8 mouse cellular contexts compared by ENCODE assay signal in genomic region chr2:121456692-121457642, GRCm38 (mm10). TPM values are rescaled to one million over a fixed set of nuclear protein-coding genes. Genes with fewer than 3 reads are reported as not detected.
DNase-seq lines count a peak whose midpoint lies in the region; ATAC-seq and TF ChIP-seq lines count a peak whose summit lies in the region.

TSS of gene Serinc4 (minus strand) at chr2:121456781.

- H3K9ac ChIP-seq in hindbrain, embryonic 11.5 days (ENCODE audit: low read depth, low read length), result peak within 1 kb of the TSS; percentile 77

- H3K4me2 ChIP-seq in hindbrain, embryonic 11.5 days (replicated peaks; ENCODE audit: low read depth, low read length), result peak within 1 kb of the TSS; percentile 54

- no peaks in the 10 kb centered on the region for H3K9me3 ChIP-seq in hindbrain, embryonic 11.5 days (ENCODE audit: control insufficient read depth, low read length)

- TF ChIP-seq CTCF in Patski (IDR thresholded peaks at IDR 0.05), result no peak

- CTCF ChIA-PET in Patski (lab: Charles Lee), result no interaction called here

- no peaks in the 10 kb centered on the region for H3K4me1 ChIP-seq in hindbrain, embryonic 11.5 days (replicated peaks; ENCODE audit: control insufficient read depth, insufficient read depth, low read length)

- no peak for DNase-seq in Patski (ENCODE audit: low read depth, low spot score)
- DNase-seq in cerebellum, postnatal 10 days, result peak; percentile 88 to 90
- peak; percentile 61 to 86 for DNase-seq in frontal cortex, adult 2 months (ENCODE audit: extremely low spot score in 1 of 2, low spot score in 1 of 2)
- DNase-seq in hindbrain, embryonic 11.5 days (ENCODE audit: low spot score), result peak; percentile 88
- DNase-seq in layer of hippocampus, postnatal 10 days (ENCODE audit: low spot score in 2 of 2), result peak; percentile 77 to 82
- DNase-seq in lung, postnatal 10 days, result peak; percentile 92
- peak; percentile 76 for DNase-seq in ovary, postnatal 14 days (ENCODE audit: low spot score)
- peak; percentile 82 to 83 for DNase-seq in thymus, postnatal 10 days (ENCODE audit: low spot score in 2 of 2)

- ATAC-seq in Patski, result peak; percentile 70
- peak; percentile 92 for ATAC-seq in hindbrain, embryonic 11.5 days (ENCODE audit: low FRiP score)

- POLR2A ChIA-PET in Patski (lab: Charles Lee), result interaction anchor here (1.0 to 1.1 kb wide), 2 partner anchors 9 to 11 kb away, joined by 4 read pairs; no protein-coding TSS in a partner anchor

- in situ Hi-C loops in Patski (cut with MboI; ENCODE audit: low pct_unique_long_range_greater_than_20kb), result no loop called here

- no peaks in the 10 kb centered on the region for H3K27me3 ChIP-seq in Patski
- no peaks in the 10 kb centered on the region for H3K27me3 ChIP-seq in hindbrain, embryonic 11.5 days (ENCODE audit: control insufficient read depth, insufficient read depth, low read length)

- H3K27ac ChIP-seq in hindbrain, embryonic 11.5 days (ENCODE audit: low read depth, low read length), result peak within 1 kb of the TSS; percentile 56; the same call in 1 of the 2 replicates

- 5% methylated on average over 41 of the region's 41 CpGs for WGBS in hindbrain, embryonic 11.5 days

- H3K4me3 ChIP-seq in hindbrain, embryonic 11.5 days (ENCODE audit: low read depth, low read length), result peak within 1 kb of the TSS; percentile 83

- H3K36me3 ChIP-seq in hindbrain, embryonic 11.5 days (ENCODE audit: control insufficient read depth, insufficient read depth, low read length), result no peaks in the 10 kb centered on the region

RNA-seq across cellular contexts. Expression of gene Serinc4, which starts in this region (rescaled TPM):
- 0.68 TPM for polyA plus RNA-seq in Patski (2021)
- polyA plus RNA-seq in frontal cortex, adult 2 months (2012; rRNA removed), result 0.55 and 1.4 TPM in 2 replicates
- 0.46 and 0.80 TPM in 2 replicates for polyA plus RNA-seq in hindbrain, embryonic 11.5 days (2014; fragmentation: Nextera tagmentation; extraction: Ambion mirVana)
- total RNA-seq in layer of hippocampus, postnatal 10 days (2021), result 1 to 10 TPM; 2.0 to 2.2 TPM

Comparison
In these comparisons a context has a peak if more than half of its experiments do, and no peak if none do; other contexts are left out.
1. Peak in ATAC-seq in Patski; RNA of the gene not detected or under 1 TPM.
2. Peak in DNase-seq, ATAC-seq, H3K4me3 ChIP-seq, H3K27ac ChIP-seq, H3K9ac ChIP-seq and H3K4me2 ChIP-seq in hindbrain, embryonic 11.5 days; RNA of the gene not detected or under 1 TPM.